Mouse (Mus musculus): ENCODE measurements around the gene Ppp1r9a. TPM values are rescaled to one million over a fixed set of nuclear protein-coding genes. Genes with fewer than 3 reads are reported as not detected.

The Ppp1r9a gene
- total and polyA plus RNA-seq, 3 experiments: 0.03 TPM; not detected in 2

GRCm38 (mm10) chr6:5119181-5119910 is 216.6 kb downstream of the Ppp1r9a start:
- H3K36me3 ChIP-seq (ENCODE audit: control insufficient read depth in 1 of 2, insufficient read depth in 2 of 2, low read length in 2 of 2): no peaks in the 10 kb centered on the region
- no peak overlapping the region for H3K27ac ChIP-seq (ENCODE audit: control insufficient read depth, low read depth, low read length)
- H3K9me3 ChIP-seq (replicated peaks; ENCODE audit: insufficient read depth, low read length): no peaks in the 10 kb centered on the region
- no peak for DNase-seq (ENCODE audit: low read depth, low spot score)
- H3K9ac ChIP-seq (ENCODE audit: control insufficient read depth, low read depth, low read length, poor library complexity, severe bottlenecking): no peak overlapping the region
- peaks cover 14 to 26% of the 10 kb centered on the region in 2 experiments for H3K27me3 ChIP-seq (ENCODE audit: control insufficient read depth in 1 of 2, insufficient read depth in 2 of 2, low read length in 2 of 2)
- H3K4me3 ChIP-seq (ENCODE audit: control insufficient read depth in 1 of 2, insufficient read depth in 1 of 2, low read depth in 2 of 2, low read length in 2 of 2): no peak overlapping the region
- H3K4me1 ChIP-seq (ENCODE audit: control insufficient read depth in 1 of 2, insufficient read depth in 2 of 2, low read length in 2 of 2): no peaks in the 10 kb centered on the region
- no peaks in the 10 kb centered on the region for H3K79me2 ChIP-seq (ENCODE audit: control insufficient read depth, insufficient read depth, low read length, poor library complexity)
- no peak for TF ChIP-seq BHLHE40 (IDR thresholded peaks at IDR 0.05; ENCODE audit: borderline replicate concordance, low read depth, low read length)
- TF ChIP-seq GABPA (IDR thresholded peaks at IDR 0.05; ENCODE audit: low read depth, low read length): no peak
- TF ChIP-seq MYB (IDR thresholded peaks at IDR 0.05; ENCODE audit: low read depth, low read length): no peak
- no peak for TF ChIP-seq CHD2 (IDR thresholded peaks at IDR 0.05; ENCODE audit: low read length)
- no peak for TF ChIP-seq USF2 (IDR thresholded peaks at IDR 0.05; ENCODE audit: borderline replicate concordance in 1 of 2, insufficient read depth in 1 of 2, low read depth in 1 of 2, low read length in 2 of 2)
- TF ChIP-seq E2F4 (IDR thresholded peaks at IDR 0.05; ENCODE audit: borderline replicate concordance, low read depth, low read length): no peak
- TF ChIP-seq ZKSCAN1 (IDR thresholded peaks at IDR 0.05; ENCODE audit: low read depth, low read length): no peak
- TF ChIP-seq ZNF384 (IDR thresholded peaks at IDR 0.05; ENCODE audit: low read depth, low read length): no peak
- TF ChIP-seq ETS1 (IDR thresholded peaks at IDR 0.05; ENCODE audit: low read depth, low read length): no peak
- TF ChIP-seq ZMIZ1 (IDR thresholded peaks at IDR 0.05; ENCODE audit: low read depth, low read length): no peak
- no peak for TF ChIP-seq MYC (IDR thresholded peaks at IDR 0.05; ENCODE audit: low read depth, low read length)
- no peak for TF ChIP-seq MEF2A (IDR thresholded peaks at IDR 0.05; ENCODE audit: extremely low read depth, insufficient replicate concordance, low read depth, low read length, poor library complexity, severe bottlenecking)
- TF ChIP-seq MXI1 (IDR thresholded peaks at IDR 0.05; ENCODE audit: low read depth, low read length): no peak

- H3K4me1 ChIP-seq (ENCODE audit: control insufficient read depth in 1 of 2, insufficient read depth in 2 of 2, low read length in 2 of 2): no peaks in the 10 kb centered on the region
- H3K9ac ChIP-seq (ENCODE audit: control insufficient read depth, low read depth, low read length, poor library complexity, severe bottlenecking): no peak overlapping the region
- no peak for DNase-seq (ENCODE audit: low read depth, low spot score)
- no peaks in the 10 kb centered on the region for H3K79me2 ChIP-seq (ENCODE audit: control insufficient read depth, insufficient read depth, low read length, poor library complexity)
- no peak for TF ChIP-seq MAX (IDR thresholded peaks at IDR 0.05; ENCODE audit: low read length)
- TF ChIP-seq ZKSCAN1 (IDR thresholded peaks at IDR 0.05; ENCODE audit: low read depth, low read length): no peak
- H3K27me3 ChIP-seq (ENCODE audit: control insufficient read depth in 1 of 2, insufficient read depth in 2 of 2, low read length in 2 of 2): peaks cover 14 to 24% of the 10 kb centered on the region in 2 experiments
- no peak overlapping the region for H3K27ac ChIP-seq (ENCODE audit: control insufficient read depth, low read depth, low read length)
- no peaks in the 10 kb centered on the region for H3K36me3 ChIP-seq (ENCODE audit: control insufficient read depth in 1 of 2, insufficient read depth in 2 of 2, low read length in 2 of 2)
- H3K4me3 ChIP-seq (ENCODE audit: control insufficient read depth in 1 of 2, insufficient read depth in 1 of 2, low read depth in 2 of 2, low read length in 2 of 2): no peak overlapping the region
- no peaks in the 10 kb centered on the region for H3K9me3 ChIP-seq (replicated peaks; ENCODE audit: insufficient read depth, low read length)
Measured at GRCm38 (mm10) chr6:5120229-5120628, 217.5 kb downstream of the Ppp1r9a start.
